Mouse (Mus musculus) G1E (cell line): ENCODE results near the gene Ctc1.

Experiments used
- CTCF ChIP-seq: IDR thresholded peaks from 2 replicates; pipeline ENCODE4 v1.5.1; 2012; ENCODE audit warnings: low read depth, low read length, inconsistent platforms, mixed read lengths
- TAL1 ChIP-seq: conservative IDR thresholded peaks from 2 replicates; pipeline ENCODE4 v1.6.1; 2012; ENCODE audit warnings: low read depth, low read length, inconsistent platforms, mixed read lengths

DNA sequence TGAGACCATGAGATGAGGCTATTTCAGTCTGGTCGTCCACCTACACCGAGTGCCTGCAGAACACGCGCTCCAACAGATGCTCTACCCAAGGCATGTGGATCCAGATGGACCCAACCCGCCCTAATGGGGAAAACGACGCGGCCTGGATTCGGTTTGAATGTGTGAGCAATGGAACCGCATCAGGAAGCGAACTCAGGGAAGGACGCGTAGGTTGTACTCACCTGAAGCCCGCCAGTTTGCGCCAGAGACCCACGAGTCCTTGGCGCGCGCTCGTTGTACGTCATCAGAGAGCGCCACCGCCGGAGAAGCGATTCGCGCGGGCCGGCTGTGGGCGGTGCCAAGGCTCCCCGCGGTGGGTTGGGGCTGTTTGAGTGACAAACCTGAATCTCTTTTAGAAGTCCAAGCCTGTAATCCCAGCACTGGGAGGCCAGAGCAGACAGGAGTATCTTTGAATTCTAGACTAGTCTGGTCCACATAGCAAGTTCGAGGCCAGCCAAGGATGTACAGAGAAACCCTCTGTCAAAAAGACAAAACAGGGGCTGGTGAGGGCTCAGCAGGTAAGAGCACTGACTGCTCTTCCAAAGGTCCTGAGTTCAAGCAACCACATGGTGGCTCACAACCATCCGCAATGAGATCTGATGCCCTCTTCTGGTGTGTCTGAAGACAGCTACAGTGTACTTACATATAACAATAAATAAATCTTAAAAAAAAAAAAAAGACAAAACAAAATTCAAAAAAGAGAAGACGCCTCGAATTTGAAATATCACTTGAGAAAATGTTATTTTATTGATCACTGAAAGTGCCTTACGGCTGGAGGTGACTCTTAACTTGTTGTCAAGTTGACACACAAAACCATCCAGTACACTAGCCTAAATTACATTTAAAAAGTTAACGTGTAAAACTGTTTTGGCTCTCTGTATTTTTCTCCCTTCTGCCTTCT, 7.3 kb upstream of the Ctc1 start, which contains the start of gene Pfas:
- TF ChIP-seq CTCF, result no peak
- no peak for TF ChIP-seq TAL1
